Mouse (Mus musculus): Measurements from ENCODE around the gene B830017H08Rik. TPM values are rescaled to one million over a fixed set of nuclear protein-coding genes. Genes with fewer than 3 reads are reported as not detected.

The B830017H08Rik gene
- not detected in 2 replicates for polyA plus RNA-seq (2016; fragmentation: Nextera tagmentation; extraction: Ambion mirVana)

DNA sequence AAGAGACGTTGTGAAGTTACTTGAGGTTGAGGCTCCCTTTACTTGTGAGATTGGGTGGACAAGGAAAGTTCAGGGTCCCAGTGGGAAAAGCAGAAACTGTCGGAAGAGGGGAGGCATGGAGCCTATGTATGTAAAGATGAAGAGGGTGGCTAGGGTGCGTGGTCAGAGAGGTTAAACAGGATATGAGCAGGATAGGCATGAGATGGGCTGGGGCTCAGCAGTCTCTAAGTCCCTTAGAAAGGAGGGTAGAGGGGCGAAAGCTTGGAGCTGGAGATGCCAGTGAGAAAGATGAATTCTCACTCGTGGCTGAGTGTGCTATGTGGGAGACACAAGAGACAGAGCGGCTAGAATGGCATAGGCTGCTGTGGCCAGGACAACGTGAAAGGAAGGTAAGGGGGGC lies at the start of gene B830017H08Rik:
B830017H08Rik (plus strand) TSS at position 301 of the 400 bp plus-strand sequence.
- no peak for DNase-seq (ENCODE audit: low spot score)
- Histone ChIP-seq H3K27me3 (ENCODE audit: insufficient read depth, poor library complexity, severe bottlenecking) (peaks cover 100% of the 10 kb centered on the region), H3K36me3 (no peaks in the 10 kb centered on the region), H3K27ac (peak within 1 kb of the TSS; percentile 78), H3K4me3 (peak within 1 kb of the TSS; percentile 78), H3K9me3 (no peaks in the 10 kb centered on the region), H3K4me1 (peaks cover 19% of the 10 kb centered on the region)
- WGBS: 29% methylated on average over 7 of the region's 7 CpGs

GRCm38 (mm10) chr16:17785337-17785736 lies 47.6 kb upstream of the B830017H08Rik start:
- no peak overlapping the region for H3K4me3 ChIP-seq
- H3K4me1 ChIP-seq: no peaks in the 10 kb centered on the region
- H3K27me3 ChIP-seq (ENCODE audit: insufficient read depth, poor library complexity, severe bottlenecking): no peaks in the 10 kb centered on the region
- no peaks in the 10 kb centered on the region for H3K9me3 ChIP-seq
- DNase-seq (ENCODE audit: low spot score): no peak
- no peak overlapping the region for H3K27ac ChIP-seq
- 67% methylated on average over 3 of the region's 3 CpGs for WGBS
- peaks cover 80% of the 10 kb centered on the region for H3K36me3 ChIP-seq

- H3K36me3 ChIP-seq: peaks cover 56% of the 10 kb centered on the region
- H3K27ac ChIP-seq: no peak overlapping the region
- no peak overlapping the region for H3K4me3 ChIP-seq
- H3K27me3 ChIP-seq (ENCODE audit: insufficient read depth, poor library complexity, severe bottlenecking): peaks cover 33% of the 10 kb centered on the region
- no peak for DNase-seq (ENCODE audit: low spot score)
- H3K9me3 ChIP-seq: no peaks in the 10 kb centered on the region
- peaks cover 22% of the 10 kb centered on the region for H3K4me1 ChIP-seq
- 71% methylated on average over 3 of the region's 3 CpGs for WGBS
Measured at GRCm38 (mm10) chr16:17792728-17793127, 40.2 kb upstream of the B830017H08Rik start.

DNA sequence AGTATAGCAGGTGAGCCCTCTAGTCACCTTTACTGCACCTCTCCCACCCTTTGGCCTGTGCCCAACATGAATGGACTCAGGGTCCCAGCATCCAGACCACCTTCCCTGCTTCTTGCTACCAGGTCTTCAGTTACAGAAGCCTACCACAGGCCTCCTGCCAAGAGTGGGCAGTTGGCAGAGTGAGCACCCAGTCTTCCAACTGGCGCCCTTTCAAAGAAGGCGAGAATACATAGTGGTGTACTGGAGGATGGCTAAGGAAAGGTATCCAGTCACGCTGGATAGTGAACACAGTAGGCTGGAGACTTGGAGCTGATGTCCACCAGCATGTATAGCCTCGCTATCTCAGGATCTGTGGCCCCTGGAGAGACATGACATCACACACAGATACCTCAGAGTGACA lies 38.9 kb upstream of the B830017H08Rik start:
- Histone ChIP-seq H3K4me3 (no peak overlapping the region), H3K9me3 (no peaks in the 10 kb centered on the region), H3K27ac (no peak overlapping the region), H3K36me3 (peaks cover 43% of the 10 kb centered on the region), H3K27me3 (ENCODE audit: insufficient read depth, poor library complexity, severe bottlenecking) (peaks cover 47% of the 10 kb centered on the region), H3K4me1 (peaks cover 34% of the 10 kb centered on the region)
- WGBS: 84% methylated on average over 4 of the region's 4 CpGs
- no peak for DNase-seq (ENCODE audit: low spot score)

GRCm38 (mm10) chr16:17795643-17796042 lies 37.3 kb upstream of the B830017H08Rik start:
- H3K27me3 ChIP-seq (ENCODE audit: insufficient read depth, poor library complexity, severe bottlenecking): peaks cover 63% of the 10 kb centered on the region
- H3K4me1 ChIP-seq: peaks cover 50% of the 10 kb centered on the region
- WGBS: 63% methylated on average over 5 of the region's 5 CpGs
- H3K36me3 ChIP-seq: peaks cover 28% of the 10 kb centered on the region
- no peak overlapping the region for H3K27ac ChIP-seq
- no peak overlapping the region for H3K4me3 ChIP-seq
- H3K9me3 ChIP-seq: no peaks in the 10 kb centered on the region
- no peak for DNase-seq (ENCODE audit: low spot score)

GRCm38 (mm10) chr16:17796519-17796918 lies 36.4 kb upstream of the B830017H08Rik start:
- H3K4me3 ChIP-seq: peak overlapping the region; percentile 74
- peaks cover 52% of the 10 kb centered on the region for H3K4me1 ChIP-seq
- H3K27ac ChIP-seq: peak overlapping the region; percentile 95
- no peak for DNase-seq (ENCODE audit: low spot score)
- peaks cover 23% of the 10 kb centered on the region for H3K36me3 ChIP-seq
- peaks cover 71% of the 10 kb centered on the region for H3K27me3 ChIP-seq (ENCODE audit: insufficient read depth, poor library complexity, severe bottlenecking)
- H3K9me3 ChIP-seq: no peaks in the 10 kb centered on the region

DNA sequence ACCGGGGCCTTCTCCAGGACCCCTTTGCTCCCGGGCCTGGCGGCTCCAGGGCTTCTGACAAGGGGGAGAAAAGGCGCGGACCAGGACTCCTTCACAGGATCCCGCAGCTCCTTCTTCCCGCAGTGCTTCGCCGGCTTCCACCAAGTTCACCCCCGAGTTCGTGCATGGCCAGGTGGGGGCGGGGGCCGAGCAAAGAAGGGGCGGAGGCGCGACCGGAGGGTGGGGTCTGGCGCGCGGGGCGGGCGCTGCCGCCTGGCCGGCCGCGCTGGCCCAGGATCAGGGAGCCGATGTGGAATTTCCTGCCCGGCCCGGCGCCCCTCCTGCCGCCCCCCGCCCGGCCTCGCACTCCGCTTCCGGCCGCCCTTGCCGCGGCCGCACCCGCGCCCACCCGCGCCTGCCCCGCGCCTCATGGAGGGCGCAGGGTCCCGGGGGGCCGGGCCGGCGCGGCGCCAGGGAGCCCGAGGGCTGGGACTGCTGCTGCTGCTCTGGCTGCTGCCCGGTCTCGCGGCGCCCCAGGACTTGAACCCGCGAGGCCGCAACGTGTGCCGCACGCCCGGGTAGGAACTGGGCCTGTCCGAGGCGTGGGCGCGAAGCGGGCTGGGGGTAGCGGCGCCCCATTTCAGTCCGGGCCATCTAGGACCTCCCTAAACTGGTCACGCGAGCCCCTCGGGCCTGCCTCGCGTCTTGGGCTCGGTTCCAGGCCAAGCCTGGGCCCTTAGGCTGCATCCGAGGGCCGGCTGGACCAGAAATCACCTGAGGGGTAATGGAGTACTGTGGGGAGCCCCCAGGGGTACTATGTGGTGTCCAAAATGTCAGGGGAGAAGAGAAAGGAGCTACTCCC lies 35.7 kb upstream of the B830017H08Rik start, which contains the start of gene Scarf2:
Scarf2 (plus strand) TSS at position 312 of the 841 bp plus-strand sequence.
- H3K36me3 ChIP-seq: peaks cover 16% of the 10 kb centered on the region
- no peak for DNase-seq (ENCODE audit: low spot score)
- no peaks in the 10 kb centered on the region for H3K9me3 ChIP-seq
- H3K4me1 ChIP-seq: peaks cover 58% of the 10 kb centered on the region
- H3K27ac ChIP-seq: peak within 1 kb of the TSS; percentile 95
- WGBS: 1% methylated on average over 81 of the region's 81 CpGs
- H3K4me3 ChIP-seq: peak within 1 kb of the TSS; percentile 74
- H3K27me3 ChIP-seq (ENCODE audit: insufficient read depth, poor library complexity, severe bottlenecking): peaks cover 78% of the 10 kb centered on the region

- Histone ChIP-seq H3K27me3 (ENCODE audit: insufficient read depth, poor library complexity, severe bottlenecking) (peaks cover 81% of the 10 kb centered on the region), H3K4me3 (peak overlapping the region; percentile 74), H3K36me3 (0 out of 2 replicates have a peak, but pooled peaks cover 9% of the 10 kb centered on the region), H3K9me3 (no peaks in the 10 kb centered on the region), H3K27ac (peak overlapping the region; percentile 95), H3K4me1 (peaks cover 65% of the 10 kb centered on the region)
- no peak for DNase-seq (ENCODE audit: low spot score)
- 3% methylated on average over 29 of the region's 29 CpGs for WGBS
Measured at GRCm38 (mm10) chr16:17797812-17798311, 35.1 kb upstream of the B830017H08Rik start.

DNA sequence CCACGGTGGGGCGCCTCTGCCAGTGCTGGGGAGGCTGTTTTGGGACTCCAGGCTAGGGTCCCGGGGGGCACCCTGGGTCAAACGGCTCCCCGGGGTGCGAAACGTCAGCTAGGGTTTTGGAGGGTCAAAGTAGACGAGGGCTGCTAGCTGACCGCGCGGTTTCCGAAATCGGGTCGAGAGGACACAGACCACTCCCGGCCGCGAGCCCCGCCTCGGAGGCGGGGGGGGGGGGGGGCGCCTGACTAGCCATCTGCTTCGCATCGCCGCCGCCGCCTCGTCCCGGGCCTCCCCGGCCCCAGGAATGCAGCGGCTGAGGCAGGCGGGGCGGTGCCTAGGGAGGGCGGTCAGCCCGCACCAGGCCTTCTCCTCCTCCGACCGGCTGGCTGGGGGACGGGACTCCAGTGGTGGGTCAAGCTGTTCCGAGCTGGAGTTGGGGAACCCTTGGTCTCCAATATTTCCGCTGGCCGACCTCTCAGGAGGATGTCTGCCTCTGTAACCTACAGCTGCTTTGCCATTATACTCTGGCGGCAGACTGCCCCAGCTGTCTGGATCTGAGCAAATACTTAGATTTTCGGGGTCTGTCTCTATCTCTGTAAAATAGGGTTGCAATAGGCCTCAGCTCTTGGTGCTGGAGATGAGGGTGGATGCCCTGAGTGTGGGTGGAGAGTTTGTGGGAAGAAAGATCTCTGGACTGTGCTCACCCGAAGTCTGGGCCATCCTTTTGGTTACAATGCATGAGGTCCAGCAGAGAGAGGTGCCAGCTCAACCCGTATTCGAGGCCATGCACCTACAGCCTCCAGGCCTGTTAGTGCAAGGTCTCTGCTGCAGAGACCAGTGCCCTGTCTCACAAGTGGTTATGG lies 34.4 kb upstream of the B830017H08Rik start:
- peaks cover 86% of the 10 kb centered on the region for H3K27me3 ChIP-seq (ENCODE audit: insufficient read depth, poor library complexity, severe bottlenecking)
- WGBS: 2% methylated on average over 41 of the region's 45 CpGs
- peaks cover 72% of the 10 kb centered on the region for H3K4me1 ChIP-seq

DNA sequence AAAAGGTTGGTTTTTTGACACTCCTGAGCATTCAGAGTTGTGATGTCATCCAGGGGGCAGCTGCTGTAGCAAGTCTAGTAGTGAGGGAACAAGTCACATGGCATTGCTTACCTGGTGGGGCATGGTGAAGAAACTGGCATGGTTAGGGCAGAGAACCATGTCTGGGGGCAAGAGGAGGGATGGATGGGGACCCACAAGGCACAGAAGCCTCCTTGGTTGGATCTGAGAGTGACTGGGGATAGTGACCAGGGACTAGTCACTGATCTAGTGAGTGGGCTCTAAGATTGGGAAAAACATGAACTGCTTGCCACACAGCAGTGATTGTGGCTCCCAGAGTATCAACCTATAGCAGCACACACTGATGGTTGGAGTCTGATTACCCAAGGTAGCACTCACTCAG lies 33.3 kb upstream of the B830017H08Rik start:
- peak; percentile 63 for DNase-seq (ENCODE audit: low spot score)
- Histone ChIP-seq H3K4me1 (peaks cover 82% of the 10 kb centered on the region), H3K4me3 (no peak overlapping the region), H3K9me3 (no peaks in the 10 kb centered on the region), H3K36me3 (no peaks in the 10 kb centered on the region), H3K27ac (no peak overlapping the region), H3K27me3 (ENCODE audit: insufficient read depth, poor library complexity, severe bottlenecking) (peaks cover 93% of the 10 kb centered on the region)

More for the DNA sequence above, 34.4 kb upstream of the B830017H08Rik start:
- DNase-seq (ENCODE audit: low spot score): peak; percentile 86
- Histone ChIP-seq H3K27ac (peak overlapping the region; percentile 95), H3K36me3 (0 out of 2 replicates have a peak, but pooled peaks cover 3% of the 10 kb centered on the region), H3K4me3 (peak overlapping the region; percentile 74), H3K9me3 (no peaks in the 10 kb centered on the region)

GRCm38 (mm10) chr16:17801777-17802455 lies 31.0 kb upstream of the B830017H08Rik start:
- Histone ChIP-seq H3K36me3 (0 out of 2 replicates have a peak, but pooled peaks cover 9% of the 10 kb centered on the region), H3K4me3 (peak overlapping the region; percentile 58)

DNA sequence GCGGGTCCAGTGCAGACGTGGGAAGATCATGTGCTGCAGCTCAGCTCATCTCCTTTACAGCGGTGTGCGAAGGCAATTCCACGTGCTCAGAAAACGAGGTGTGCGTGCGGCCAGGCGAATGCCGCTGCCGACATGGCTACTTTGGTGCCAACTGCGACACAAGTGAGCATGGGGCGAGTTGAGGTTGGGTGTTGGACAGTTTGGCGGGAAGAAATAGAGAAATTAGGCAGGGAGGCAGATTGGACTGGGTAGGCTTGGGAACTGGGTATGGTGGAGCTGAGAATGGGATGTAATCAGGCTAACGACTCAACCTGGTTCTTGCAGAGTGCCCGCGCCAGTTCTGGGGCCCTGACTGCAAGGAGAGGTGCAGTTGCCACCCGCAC lies 30.5 kb upstream of the B830017H08Rik start:
- Histone ChIP-seq H3K4me3 (peak overlapping the region; percentile 58), H3K36me3 (0 out of 2 replicates have a peak, but pooled peaks cover 12% of the 10 kb centered on the region), H3K27ac (peak overlapping the region; percentile 67), H3K9me3 (no peaks in the 10 kb centered on the region), H3K27me3 (ENCODE audit: insufficient read depth, poor library complexity, severe bottlenecking) (peaks cover 97% of the 10 kb centered on the region), H3K4me1 (peaks cover 87% of the 10 kb centered on the region)
- WGBS: 8% methylated on average over 18 of the region's 18 CpGs
- peak; percentile 76 for DNase-seq (ENCODE audit: low spot score)

More at GRCm38 (mm10) chr16:17801777-17802455, 31.0 kb upstream of the B830017H08Rik start:
- Histone ChIP-seq H3K27ac (no peak overlapping the region; the same call in 1 of the 2 replicates), H3K27me3 (ENCODE audit: insufficient read depth, poor library complexity, severe bottlenecking) (peaks cover 99% of the 10 kb centered on the region), H3K9me3 (no peaks in the 10 kb centered on the region), H3K4me1 (peaks cover 87% of the 10 kb centered on the region)
- WGBS: 8% methylated on average over 7 of the region's 7 CpGs
- peak; percentile 73 for DNase-seq (ENCODE audit: low spot score)

All from heart, embryonic 10.5 days (tissue).